Mouse (Mus musculus): ENCODE data around the gene Slit3.

- TF ChIP-seq CTCF (IDR thresholded peaks at IDR 0.05) (no peak), EP300 (IDR thresholded peaks at IDR 0.05) (no peak)
Observed at GRCm38 (mm10) chr11:35507781-35508390, 386.9 kb downstream of the Slit3 start.

All from lung, postnatal 0 days (tissue).